Mouse (Mus musculus) CD8-positive naive resting alpha-beta T cell, adult 57 days (primary cell): ENCODE data around the gene Efna3. TPM values are rescaled to one million over a fixed set of nuclear protein-coding genes. Genes with fewer than 3 reads are reported as not detected.

Experiments
- total RNA-seq: library from RNA; stranded (reverse); gene quantifications from one replicate; pipeline ENCODE4 v1.2.4, GENCODE M21; 2023

The Efna3 gene
- total RNA-seq: not detected

DNA sequence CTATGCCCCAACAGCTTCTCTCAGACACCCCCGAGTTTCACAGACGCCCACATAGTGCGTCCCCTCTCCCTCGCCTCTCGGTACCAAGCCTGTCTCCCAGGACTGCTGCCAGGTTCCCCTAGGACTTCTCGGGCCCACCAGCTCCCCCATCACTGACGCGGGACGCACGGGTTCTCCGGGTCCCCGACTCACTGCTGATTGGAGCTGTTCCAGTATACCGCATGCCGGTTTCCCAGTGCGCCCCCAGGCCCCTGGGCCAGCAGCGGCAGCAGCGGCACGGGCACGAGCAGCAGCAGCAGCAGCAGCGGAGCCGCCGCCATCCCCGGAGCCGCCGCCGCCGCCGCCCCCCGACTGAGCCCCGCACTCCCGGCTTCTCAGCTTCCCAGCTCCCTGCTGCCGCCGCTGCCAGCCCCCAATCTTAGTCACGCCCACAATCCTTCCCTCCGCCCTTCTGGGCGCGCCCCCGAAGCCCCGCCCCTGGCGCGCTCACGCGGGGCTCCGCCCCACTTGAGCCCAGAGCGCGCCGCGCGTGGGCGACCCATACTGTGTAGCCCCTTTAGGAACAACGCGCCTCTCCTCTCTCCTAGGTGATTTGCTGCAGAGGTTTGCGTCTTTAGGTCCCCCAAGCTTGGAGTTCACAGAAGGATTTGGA is at the start of gene Efna3:
Gene Efna3, minus strand, starts transcription at position 452 of the 652 bp plus-strand sequence.

DNA sequence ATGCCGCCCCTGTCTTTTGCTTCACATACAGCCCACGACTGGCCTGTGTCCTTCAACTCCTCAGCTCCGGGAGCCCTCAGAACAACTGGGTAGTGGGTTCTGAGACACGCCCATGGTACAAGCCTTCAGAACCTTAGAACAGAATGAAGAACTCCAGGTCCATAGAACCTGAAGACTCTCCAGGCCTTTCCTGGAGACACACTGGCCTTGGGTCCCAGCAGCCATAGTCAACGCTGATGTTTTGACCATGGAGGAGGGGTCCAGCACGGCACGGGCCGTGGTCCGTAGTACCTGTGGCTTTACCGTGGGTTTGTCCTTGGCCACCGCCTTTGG is 42.4 kb upstream of the Efna3 start, which contains the start of gene Dcst1:
Gene Dcst1, minus strand, starts transcription at position 101 of the 333 bp plus-strand sequence.

DNA sequence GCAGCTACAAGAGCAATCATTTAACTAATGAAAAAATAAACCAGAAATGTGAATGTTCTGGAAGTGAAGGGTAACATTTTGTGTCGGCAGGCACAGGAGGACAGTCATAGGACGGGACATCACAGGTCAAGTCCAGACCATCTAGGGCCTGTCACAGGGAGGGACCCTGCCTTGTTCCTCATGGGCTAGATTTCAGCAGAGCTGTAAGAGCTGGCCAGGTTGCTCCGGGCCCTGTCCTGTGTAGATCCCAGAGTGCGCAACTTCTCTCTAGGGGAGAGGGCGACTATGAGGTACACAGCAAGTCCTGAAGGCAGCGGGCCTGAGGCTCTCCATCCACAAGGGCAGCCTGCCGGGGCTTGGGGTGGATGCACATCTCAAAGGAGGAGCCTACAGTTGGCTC is 38.9 kb upstream of the Efna3 start, which contains the start of gene Dcst2:
Gene Dcst2, plus strand, starts transcription at position 301 of the 400 bp plus-strand sequence.

DNA sequence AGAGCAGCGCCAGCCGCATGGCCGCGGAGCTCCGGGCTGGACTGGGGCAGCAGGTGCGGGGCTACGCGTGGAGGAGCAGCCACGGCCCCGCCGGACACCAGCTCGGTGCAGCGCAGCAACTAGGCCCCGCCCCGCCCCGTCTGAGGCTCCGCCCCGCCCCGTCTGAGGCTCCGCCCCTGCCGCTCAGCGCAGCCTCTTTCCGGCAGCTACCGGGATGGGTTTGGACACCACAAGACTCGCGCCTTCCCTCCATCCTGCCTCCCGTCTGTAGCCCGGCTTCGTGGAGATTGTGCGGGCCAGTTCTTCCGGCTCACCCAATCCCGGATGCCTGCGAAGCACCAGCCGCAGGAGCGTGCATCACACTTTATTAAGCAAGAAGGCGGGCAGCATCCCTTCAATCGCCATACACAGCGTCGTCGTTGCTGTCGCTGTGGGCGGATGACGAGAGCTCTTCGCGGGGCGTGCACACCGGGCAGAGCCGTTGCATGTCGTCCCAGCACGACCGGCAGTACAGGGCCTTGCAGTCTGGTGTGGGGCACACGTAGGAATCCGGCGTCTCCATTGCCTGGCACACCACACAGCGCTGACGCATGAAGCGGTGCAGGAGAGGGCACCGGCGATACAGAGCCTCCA is 27.2 kb upstream of the Efna3 start, which contains the start of gene Adam15:
Gene Adam15, minus strand, starts transcription at position 128 of the 633 bp plus-strand sequence.

DNA sequence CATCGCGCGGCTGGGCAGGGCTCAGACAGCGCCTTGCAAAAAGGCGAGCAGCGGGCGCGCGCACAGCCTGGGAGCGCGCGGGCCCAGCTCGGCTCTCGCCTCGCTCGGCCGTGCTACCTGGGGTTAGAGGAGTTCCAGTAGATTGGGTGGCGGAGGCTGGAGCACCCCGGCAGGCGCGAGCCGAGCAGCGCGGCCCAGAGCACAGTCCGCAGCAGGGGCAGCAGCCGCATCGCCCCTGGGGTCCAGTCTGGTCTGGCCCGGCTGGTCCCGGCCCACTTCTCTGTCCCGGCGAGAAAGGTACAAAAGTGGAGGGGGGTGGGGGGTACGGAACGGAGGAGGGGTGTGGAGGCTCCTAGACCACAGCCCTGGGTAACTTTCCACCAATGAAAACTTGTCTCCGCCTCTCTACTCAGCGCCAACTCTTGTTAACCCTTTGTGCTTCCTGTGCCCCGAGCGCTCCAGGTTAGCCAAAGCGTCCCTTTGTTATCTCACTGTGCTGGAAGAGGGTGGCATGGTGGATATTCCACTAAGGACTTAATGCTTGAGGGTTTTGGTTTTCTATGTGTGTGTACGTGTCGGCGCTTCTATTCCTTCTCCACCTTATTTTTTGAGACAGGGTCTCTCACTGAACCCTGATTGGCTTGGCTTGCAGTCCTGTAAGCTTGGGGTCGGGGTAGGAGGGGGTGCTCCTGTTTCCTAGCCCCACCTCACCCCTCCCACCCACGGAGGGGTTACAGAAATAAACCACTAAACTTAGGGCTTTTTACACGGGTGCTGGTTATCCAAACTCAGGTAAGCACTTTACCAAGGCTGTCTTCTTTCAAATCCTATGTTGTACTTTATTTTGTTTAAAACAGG is 15.2 kb upstream of the Efna3 start, which contains the start of gene Efna4:
Gene Efna4, minus strand, starts transcription at position 308 of the 858 bp plus-strand sequence.

DNA sequence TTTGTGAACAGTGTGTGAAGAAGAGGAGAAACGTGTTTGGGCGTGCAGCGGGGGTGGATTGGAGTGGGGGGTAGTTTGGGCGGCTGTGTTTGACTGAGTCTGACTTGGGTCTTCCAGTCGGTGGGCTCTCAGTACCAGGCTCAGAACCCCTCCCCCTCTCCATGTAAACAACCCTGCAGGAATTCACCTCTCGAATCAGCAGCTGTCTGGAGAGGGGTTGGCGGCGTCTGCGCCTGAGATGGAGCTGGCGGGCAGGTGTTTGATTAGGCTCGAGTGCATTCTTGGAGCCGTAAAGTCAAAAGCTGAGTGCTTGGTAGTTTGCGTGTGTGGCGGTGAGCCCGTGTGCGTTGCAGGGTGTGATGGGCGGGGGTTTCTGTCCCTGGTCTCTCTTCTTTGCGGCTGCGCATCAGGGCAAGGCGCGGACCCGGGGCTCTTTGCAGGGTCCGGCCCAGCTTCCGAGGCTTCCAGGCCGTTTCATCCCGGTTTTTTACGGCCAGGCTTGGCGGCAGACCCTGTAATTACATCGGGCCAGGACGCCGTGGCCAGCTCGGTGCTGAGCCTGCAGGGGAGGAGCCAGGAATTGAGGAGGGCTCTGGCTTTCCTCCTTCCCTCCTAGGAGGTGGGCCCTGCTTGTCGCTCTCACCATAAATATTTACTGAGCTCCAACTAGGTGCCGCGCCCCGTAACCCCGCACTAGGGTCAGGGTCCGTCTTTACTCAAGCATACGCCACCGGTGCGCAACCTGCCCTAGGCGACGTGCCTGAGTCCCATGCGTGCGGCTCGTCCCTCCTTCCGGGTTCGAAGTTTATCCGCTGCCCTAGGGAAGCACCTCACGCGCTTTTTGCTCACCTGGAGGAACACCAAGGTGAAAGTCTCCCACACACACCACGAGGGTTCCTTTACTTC is 41.9 kb downstream of the Efna3 start, which contains the start of gene Efna1:
Gene Efna1, minus strand, starts transcription at position 537 of the 906 bp plus-strand sequence.

DNA sequence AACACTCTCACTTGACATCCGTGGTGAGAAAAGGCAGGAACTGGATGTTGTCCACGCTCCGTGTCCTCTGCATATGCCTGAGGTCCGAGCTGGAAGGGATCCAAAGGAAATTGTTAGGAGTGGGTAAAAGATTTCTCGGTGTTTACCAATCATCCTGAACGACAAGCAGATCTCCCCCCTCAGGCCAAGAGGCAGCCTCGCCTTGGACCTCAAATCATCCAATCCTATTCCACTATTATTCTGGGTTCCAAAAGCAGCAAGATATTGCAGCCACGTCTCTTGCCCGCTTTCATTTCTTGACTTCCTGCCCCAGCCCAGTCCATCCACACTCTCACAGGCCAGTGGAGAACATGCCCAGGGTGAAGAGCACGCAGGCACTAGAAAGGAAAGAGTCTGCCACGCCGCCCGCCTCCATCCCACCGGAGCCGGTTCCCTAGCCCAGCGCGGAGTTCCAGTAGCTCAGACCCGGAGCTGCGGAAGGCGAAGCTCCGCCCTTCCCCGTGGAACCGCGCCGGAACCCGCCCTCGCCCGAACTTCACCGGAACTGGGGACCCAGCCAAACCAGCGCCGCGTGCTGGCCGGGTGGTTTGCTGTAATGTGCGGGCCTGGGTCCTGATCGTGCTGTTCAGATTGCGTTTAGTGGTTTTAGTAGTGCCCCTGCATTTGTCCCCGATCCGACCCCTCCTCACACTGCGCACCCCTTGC is 52.6 kb downstream of the Efna3 start, which contains the start of gene Slc50a1:
Gene Slc50a1, minus strand, starts transcription at position 520 of the 705 bp plus-strand sequence.

Other genes starting within 250 kb of the Efna3 start
- gene Rusc1, start 229.7 kb downstream of the Efna3 start, total RNA-seq: 80.4 TPM
- not detected for gene Gm43738, start 221.9 kb downstream of the Efna3 start, total RNA-seq
- 24.2 TPM for gene Fdps, start 221.0 kb downstream of the Efna3 start, total RNA-seq
- gene Pklr, start 186.8 kb downstream of the Efna3 start, total RNA-seq: not detected
- gene Hcn3, start 162.8 kb downstream of the Efna3 start, total RNA-seq: 19.3 TPM
- 122 TPM for gene Clk2, start 158.2 kb downstream of the Efna3 start, total RNA-seq
- gene Scamp3, start 145.5 kb downstream of the Efna3 start, total RNA-seq: 152 TPM
- 176 TPM for gene Fam189b, start 139.8 kb downstream of the Efna3 start, total RNA-seq
- gene Gba, start 120.0 kb downstream of the Efna3 start, total RNA-seq: 67.9 TPM
- 6.5 TPM for gene Thbs3, start 107.8 kb downstream of the Efna3 start, total RNA-seq
- gene Mtx1, start 95.9 kb downstream of the Efna3 start, total RNA-seq: 193 TPM
- not detected for gene Muc1, start 93.9 kb downstream of the Efna3 start, total RNA-seq
- 96.7 TPM for gene Krtcap2, start 77.0 kb downstream of the Efna3 start, total RNA-seq
- 1.5 TPM for gene Trim46, start 76.7 kb downstream of the Efna3 start, total RNA-seq
- gene Dpm3, start 63.6 kb downstream of the Efna3 start, total RNA-seq: 72.2 TPM
- gene Slc50a1, start 52.4 kb downstream of the Efna3 start, total RNA-seq: 126 TPM
- not detected for gene Efna1, start 41.8 kb downstream of the Efna3 start, total RNA-seq
- not detected for gene Efna4, start 15.1 kb upstream of the Efna3 start, total RNA-seq
- 2.8 TPM for gene Adam15, start 27.0 kb upstream of the Efna3 start, total RNA-seq
- gene Dcst2, start 39.0 kb upstream of the Efna3 start, total RNA-seq: not detected
- not detected for gene Dcst1, start 42.3 kb upstream of the Efna3 start, total RNA-seq
- gene Zbtb7b, start 71.8 kb upstream of the Efna3 start, total RNA-seq: 6.8 TPM
- not detected for gene Lenep, start 79.8 kb upstream of the Efna3 start, total RNA-seq
- gene Flad1, start 88.9 kb upstream of the Efna3 start, total RNA-seq: 29.3 TPM
- 2.8 TPM for gene Cks1b, start 95.4 kb upstream of the Efna3 start, total RNA-seq
- gene Shc1, start 95.5 kb upstream of the Efna3 start, total RNA-seq: 95.4 TPM
- 48.9 TPM for gene Pygo2, start 107.2 kb upstream of the Efna3 start, total RNA-seq
- gene Pbxip1, start 113.7 kb upstream of the Efna3 start, total RNA-seq: 98.2 TPM
- 13.5 TPM for gene Pmvk, start 131.6 kb upstream of the Efna3 start, total RNA-seq
- gene Kcnn3, start 197.2 kb upstream of the Efna3 start, total RNA-seq: not detected